Mouse (Mus musculus): ENCODE data around the gene Adgrg6.

GRCm38 (mm10) chr10:14482483-14482882 is 63.0 kb downstream of the Adgrg6 start:
- TF ChIP-seq ZC3H11A (IDR thresholded peaks at IDR 0.05; ENCODE audit: borderline replicate concordance, low read depth, low read length) (no peak), HCFC1 (IDR thresholded peaks at IDR 0.05; ENCODE audit: borderline replicate concordance, insufficient read depth, low read length) (no peak), ZNF384 (IDR thresholded peaks at IDR 0.05; ENCODE audit: low read depth, low read length) (no peak)
